Mouse (Mus musculus) midbrain, embryonic 14.5 days (tissue): ENCODE data around the gene Tmprss6. TPM values are rescaled to one million over a fixed set of nuclear protein-coding genes. Genes with fewer than 3 reads are reported as not detected.

Source experiments
- ATAC-seq: fragments of 200-750 bp; cut with Nextera tagmentation; 2 replicates; pipeline ENCODE4 v1.8.0; 2017; ENCODE audit warnings: moderate number of reproducible peaks, moderate library complexity; ENCODE audit not compliant: low FRiP score, low TSS enrichment
- DNase-seq: peaks from one replicate; pipeline ENCODE4 v3.0.0-alpha.2; 2015
- H3K27ac ChIP-seq: fragments of 300-500 bp; sonication (generic); replicated peaks from 2 replicates; pipeline ENCODE4 v1.5.1; 2014; ENCODE audit warnings: mild to moderate bottlenecking, low read depth, low read length, moderate library complexity
- H3K27me3 ChIP-seq: fragments of 300-500 bp; sonication (generic); 2 replicates; pipeline ENCODE4 v1.6.1; 2014; ENCODE audit warnings: low read length, control low read depth, mixed read lengths; ENCODE audit not compliant: control insufficient read depth, insufficient read depth
- H3K36me3 ChIP-seq: fragments of 300-500 bp; sonication (generic); 2 replicates; pipeline ENCODE4 v1.6.1; 2014; ENCODE audit warnings: low read length, control low read depth; ENCODE audit not compliant: control insufficient read depth, insufficient read depth
- H3K4me1 ChIP-seq: fragments of 300-500 bp; sonication (generic); 2 replicates; pipeline ENCODE4 v1.6.1; 2014; ENCODE audit warnings: mild to moderate bottlenecking, antibody characterized with exemption, low read length, control low read depth; ENCODE audit not compliant: control insufficient read depth, insufficient read depth
- H3K4me2 ChIP-seq: fragments of 300-500 bp; sonication (generic); 2 replicates; pipeline ENCODE4 v1.6.1; 2014; ENCODE audit warnings: mild to moderate bottlenecking, low read length, moderate library complexity
- H3K4me3 ChIP-seq: fragments of 300-500 bp; sonication (generic); replicated peaks from 2 replicates; pipeline ENCODE4 v1.5.1; 2014; ENCODE audit warnings: low read depth, low read length
- H3K9ac ChIP-seq: fragments of 300-500 bp; sonication (generic); replicated peaks from 2 replicates; pipeline ENCODE4 v1.6.1; 2014; ENCODE audit warnings: mild to moderate bottlenecking, low read length, moderate library complexity
- H3K9me3 ChIP-seq: fragments of 300-500 bp; sonication (generic); 2 replicates; pipeline ENCODE4 v1.6.1; 2016; ENCODE audit warnings: low read length, control low read depth, mixed read lengths; ENCODE audit not compliant: control insufficient read depth
- WGBS: fragments of 180-500 bp; shearing (Covaris S2); extraction: QIAGEN DNeasy Blood & Tissue Kit; methylation state at CpG from one replicate; pipeline ENCODE4 v1.1.7; 2014; 5-methylcytosine and 5-hydroxymethylcytosine counted together
- polyA plus RNA-seq: library from polyadenylated mRNA; unstranded; fragments of >200 nt; fragmentation: Nextera tagmentation; extraction: Ambion mirVana; gene quantifications from 2 replicates; pipeline ENCODE4 v1.2.1, GENCODE M21; 2014

Gene Tmprss6
- polyA plus RNA-seq, 1 experiment from 2014 or later: 0.43 TPM

DNA sequence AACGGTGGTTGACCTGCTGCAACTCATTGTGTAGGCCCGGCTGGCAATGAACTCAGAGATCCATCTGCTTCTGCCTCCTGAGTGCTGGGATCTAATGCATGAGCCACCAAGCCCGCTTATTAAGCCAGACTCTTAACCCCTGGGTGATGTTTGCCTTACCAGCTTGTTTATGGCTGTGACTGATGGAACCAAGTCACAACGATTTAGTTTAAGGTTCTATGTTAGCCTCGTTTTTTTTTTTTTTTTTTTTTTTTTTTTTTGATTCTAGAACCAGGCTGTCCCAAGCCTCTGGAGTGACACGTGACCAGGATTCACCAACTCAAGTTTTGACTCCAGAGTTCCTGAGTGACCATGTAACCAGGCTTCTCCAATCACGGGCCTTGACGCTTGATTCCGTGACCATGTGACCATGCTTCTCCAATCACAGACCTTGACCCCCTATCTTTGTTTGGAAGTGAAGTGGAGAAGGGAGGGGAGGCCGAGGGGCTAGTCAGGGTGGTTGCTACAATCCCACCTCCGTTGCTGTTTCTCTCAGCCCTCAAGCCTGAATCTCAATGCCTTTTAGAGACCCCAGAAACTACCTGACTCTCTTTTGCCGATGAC lies 41.0 kb upstream of the Tmprss6 start:
- peak; percentile 44 for DNase-seq

DNA sequence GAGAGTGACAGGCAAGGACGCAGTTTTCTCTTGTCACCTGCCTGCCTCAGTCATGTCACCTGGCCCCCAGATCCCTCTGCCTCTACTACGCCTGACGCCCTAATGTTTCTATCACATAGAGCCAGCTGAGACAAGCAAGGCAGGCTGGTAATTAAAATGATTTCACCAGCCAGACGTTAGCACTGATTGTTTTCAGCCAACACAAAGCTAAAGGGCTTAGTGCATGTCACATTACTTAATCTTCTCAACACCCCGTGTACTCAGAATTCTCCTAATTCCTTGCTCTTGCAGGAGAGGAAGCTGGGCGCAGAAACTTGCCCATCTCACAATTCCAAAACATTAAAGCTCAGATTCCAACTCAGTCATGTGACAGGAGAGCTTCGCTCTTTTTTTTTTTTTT lies 40.0 kb upstream of the Tmprss6 start:
- no peaks in the 10 kb centered on the region for H3K36me3 ChIP-seq
- no peak overlapping the region for H3K4me3 ChIP-seq
- H3K9ac ChIP-seq: no peak overlapping the region
- peaks cover 5% of the 10 kb centered on the region; the same call in 1 of the 2 replicates for H3K9me3 ChIP-seq
- WGBS: 55% methylated on average over 7 of the region's 7 CpGs
- DNase-seq (no peak), ATAC-seq (no peak)
- no peak overlapping the region for H3K4me2 ChIP-seq
- no peak overlapping the region for H3K27ac ChIP-seq
- peaks cover 7% of the 10 kb centered on the region for H3K4me1 ChIP-seq
- no peaks in the 10 kb centered on the region for H3K27me3 ChIP-seq

More for the DNA sequence above, 41.0 kb upstream of the Tmprss6 start:
- H3K36me3 ChIP-seq: no peaks in the 10 kb centered on the region
- no peak for ATAC-seq
- H3K9me3 ChIP-seq: peaks cover 5% of the 10 kb centered on the region; the same call in 1 of the 2 replicates
- H3K4me1 ChIP-seq: peaks cover 7% of the 10 kb centered on the region
- H3K27me3 ChIP-seq: no peaks in the 10 kb centered on the region
- WGBS: 46% methylated on average over 12 of the region's 12 CpGs
- H3K9ac ChIP-seq: 0 out of 2 replicates have a peak overlapping the region, but pooled peaks have one; percentile 31
- H3K4me2 ChIP-seq: no peak overlapping the region
- H3K27ac ChIP-seq: no peak overlapping the region
- H3K4me3 ChIP-seq: no peak overlapping the region

DNA sequence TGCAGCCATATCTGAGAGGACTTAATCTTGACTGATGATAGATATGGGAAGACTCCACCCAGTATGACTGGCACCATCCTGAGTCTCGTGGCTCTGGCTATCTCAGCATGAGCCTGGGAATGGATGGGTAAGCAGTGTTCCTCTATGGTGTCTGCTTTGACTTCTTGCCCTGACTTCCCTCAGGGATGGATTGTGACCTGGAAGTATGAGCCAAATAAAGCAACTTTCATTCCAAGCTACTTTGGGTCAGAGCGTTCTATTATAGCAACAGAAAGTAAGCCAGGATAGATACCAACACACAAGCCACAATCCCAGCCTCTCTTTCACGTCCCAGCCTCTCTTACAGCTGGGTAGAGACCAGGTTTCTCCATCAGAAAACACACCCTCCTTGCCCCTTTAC lies 37.1 kb upstream of the Tmprss6 start:
- Histone ChIP-seq H3K27ac (no peak overlapping the region), H3K4me3 (no peak overlapping the region), H3K4me2 (no peak overlapping the region), H3K9ac (no peak overlapping the region), H3K9me3 (peaks cover 5% of the 10 kb centered on the region; the same call in 1 of the 2 replicates), H3K27me3 (no peaks in the 10 kb centered on the region), H3K4me1 (peaks cover 7% of the 10 kb centered on the region), H3K36me3 (no peaks in the 10 kb centered on the region)
- ATAC-seq (no peak), DNase-seq (no peak)
- WGBS: 77% methylated on average over 3 of the region's 3 CpGs

DNA sequence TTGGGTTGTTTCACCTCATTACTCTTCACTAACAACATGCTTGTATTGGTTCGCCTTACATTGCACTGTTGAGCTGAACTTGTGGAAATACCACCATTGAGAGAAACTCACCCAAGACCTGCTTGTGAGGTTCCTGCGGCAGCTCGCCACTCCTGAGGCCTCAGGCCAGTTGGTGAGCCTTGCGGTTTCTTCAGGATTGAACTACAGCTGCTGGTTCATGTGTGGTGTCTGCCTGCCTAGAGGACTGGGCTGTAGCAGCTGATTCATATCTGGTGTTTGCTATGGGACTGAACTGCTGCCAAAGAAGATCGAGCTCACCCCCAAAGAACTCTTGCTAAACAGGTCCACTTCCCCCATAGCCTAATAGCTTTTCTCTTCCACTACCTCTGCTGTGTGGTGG lies 36.4 kb upstream of the Tmprss6 start:
- ATAC-seq (no peak), DNase-seq (no peak)
- 92% methylated on average over 5 of the region's 5 CpGs for WGBS
- H3K4me2 ChIP-seq: no peak overlapping the region
- no peak overlapping the region for H3K4me3 ChIP-seq
- peaks cover 5% of the 10 kb centered on the region; the same call in 1 of the 2 replicates for H3K9me3 ChIP-seq
- H3K9ac ChIP-seq: no peak overlapping the region
- no peaks in the 10 kb centered on the region for H3K36me3 ChIP-seq
- peaks cover 1% of the 10 kb centered on the region for H3K4me1 ChIP-seq
- no peak overlapping the region for H3K27ac ChIP-seq
- no peaks in the 10 kb centered on the region for H3K27me3 ChIP-seq

DNA sequence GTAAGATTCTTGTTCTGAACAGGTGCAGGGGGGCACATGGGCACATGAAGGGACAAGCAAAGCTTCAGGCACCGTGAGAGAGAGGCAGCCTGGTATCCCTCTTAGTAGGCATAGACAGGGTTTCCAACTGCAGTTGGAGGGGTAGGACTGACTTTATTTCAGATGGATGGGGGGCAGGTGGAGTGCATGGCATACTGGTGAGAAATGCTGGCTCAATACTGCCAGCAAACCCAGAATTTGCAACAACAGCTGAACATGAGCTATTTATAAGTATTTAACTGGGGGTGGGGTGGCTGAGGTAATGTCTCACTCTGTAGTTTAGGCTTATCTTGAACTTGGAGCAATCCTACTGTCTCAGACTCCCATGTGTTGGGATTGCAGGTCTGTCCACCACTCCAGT lies 35.6 kb upstream of the Tmprss6 start:
- 87% methylated on average over 1 of the region's 1 CpGs for WGBS
- H3K4me2 ChIP-seq: no peak overlapping the region
- no peaks in the 10 kb centered on the region for H3K36me3 ChIP-seq
- no peak overlapping the region for H3K27ac ChIP-seq
- no peaks in the 10 kb centered on the region for H3K27me3 ChIP-seq
- peaks cover 5% of the 10 kb centered on the region; the same call in 1 of the 2 replicates for H3K9me3 ChIP-seq
- no peaks in the 10 kb centered on the region for H3K4me1 ChIP-seq
- H3K9ac ChIP-seq: no peak overlapping the region
- DNase-seq: no peak
- no peak overlapping the region for H3K4me3 ChIP-seq
- ATAC-seq: no peak

DNA sequence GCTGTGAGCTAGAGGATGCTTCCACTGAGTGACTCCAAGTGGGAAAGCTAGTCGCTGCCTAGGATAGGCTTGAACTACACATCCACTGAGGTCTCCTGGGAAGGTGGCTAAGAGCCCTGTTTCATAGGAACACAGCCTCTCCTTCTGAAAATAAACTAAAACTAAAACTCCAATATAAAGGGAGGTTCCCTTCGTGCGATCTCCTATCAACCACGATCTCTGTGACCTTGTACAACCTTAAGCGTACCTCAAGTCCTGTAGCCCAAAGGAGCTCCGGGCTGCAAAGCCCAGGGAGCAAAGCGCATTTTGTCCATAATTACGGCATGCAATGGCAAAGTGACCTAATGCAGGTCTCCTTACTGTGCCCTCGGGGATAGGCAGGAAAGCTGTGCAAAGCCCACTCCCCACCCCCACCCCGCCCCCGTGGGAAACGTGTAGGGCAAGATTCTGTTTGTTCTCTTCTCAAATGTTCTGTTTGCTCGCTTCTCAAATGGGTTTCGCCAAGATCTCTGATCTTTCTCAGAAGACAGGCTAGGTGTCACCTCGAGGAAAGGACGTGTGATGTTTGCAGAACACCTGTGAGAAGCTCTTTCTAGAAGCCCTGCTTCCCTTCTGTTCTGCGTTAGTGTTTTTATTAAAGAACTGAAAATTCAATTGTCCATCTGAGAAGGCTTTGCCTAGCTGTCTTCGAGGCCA lies 34.2 kb upstream of the Tmprss6 start:
- DNase-seq (no peak), ATAC-seq (no peak)
- H3K9me3 ChIP-seq: peaks cover 5% of the 10 kb centered on the region; the same call in 1 of the 2 replicates
- no peaks in the 10 kb centered on the region for H3K36me3 ChIP-seq
- 87% methylated on average over 18 of the region's 18 CpGs for WGBS
- no peak overlapping the region for H3K27ac ChIP-seq
- H3K4me2 ChIP-seq: no peak overlapping the region
- no peak overlapping the region for H3K9ac ChIP-seq
- no peaks in the 10 kb centered on the region for H3K4me1 ChIP-seq
- no peak overlapping the region for H3K4me3 ChIP-seq
- no peaks in the 10 kb centered on the region for H3K27me3 ChIP-seq

DNA sequence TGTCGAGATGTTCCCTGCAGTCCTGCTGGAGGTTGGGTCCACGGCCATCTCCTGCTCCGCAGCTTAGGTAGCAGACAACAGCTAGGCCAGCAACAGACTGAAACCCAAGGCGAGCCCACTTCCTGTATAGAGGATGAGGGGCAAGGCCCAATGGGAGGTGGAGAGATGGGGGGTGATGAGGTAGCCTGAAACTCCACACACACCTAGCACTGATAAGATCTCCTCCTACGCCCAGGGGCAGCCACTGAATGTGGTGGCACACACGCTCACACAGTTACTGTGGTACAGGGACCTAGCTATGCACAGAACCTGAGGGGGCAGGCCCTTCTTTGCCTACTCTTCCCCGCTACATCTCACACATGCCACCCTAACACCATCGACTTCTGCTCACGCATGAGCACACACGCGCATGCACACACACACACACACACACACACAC lies 26.6 kb upstream of the Tmprss6 start, which contains the start of gene Il2rb:
Il2rb (minus strand) TSS at position 304 of the 439 bp plus-strand sequence.
- no peak within 1 kb of the TSS for H3K27ac ChIP-seq
- H3K9me3 ChIP-seq: no peaks in the 10 kb centered on the region
- no peak within 1 kb of the TSS for H3K9ac ChIP-seq
- no peaks in the 10 kb centered on the region for H3K36me3 ChIP-seq
- H3K4me2 ChIP-seq: no peak within 1 kb of the TSS
- H3K4me3 ChIP-seq: no peak within 1 kb of the TSS
- DNase-seq (no peak), ATAC-seq (no peak)
- 93% methylated on average over 11 of the region's 11 CpGs for WGBS
- no peaks in the 10 kb centered on the region for H3K4me1 ChIP-seq
- no peaks in the 10 kb centered on the region for H3K27me3 ChIP-seq

DNA sequence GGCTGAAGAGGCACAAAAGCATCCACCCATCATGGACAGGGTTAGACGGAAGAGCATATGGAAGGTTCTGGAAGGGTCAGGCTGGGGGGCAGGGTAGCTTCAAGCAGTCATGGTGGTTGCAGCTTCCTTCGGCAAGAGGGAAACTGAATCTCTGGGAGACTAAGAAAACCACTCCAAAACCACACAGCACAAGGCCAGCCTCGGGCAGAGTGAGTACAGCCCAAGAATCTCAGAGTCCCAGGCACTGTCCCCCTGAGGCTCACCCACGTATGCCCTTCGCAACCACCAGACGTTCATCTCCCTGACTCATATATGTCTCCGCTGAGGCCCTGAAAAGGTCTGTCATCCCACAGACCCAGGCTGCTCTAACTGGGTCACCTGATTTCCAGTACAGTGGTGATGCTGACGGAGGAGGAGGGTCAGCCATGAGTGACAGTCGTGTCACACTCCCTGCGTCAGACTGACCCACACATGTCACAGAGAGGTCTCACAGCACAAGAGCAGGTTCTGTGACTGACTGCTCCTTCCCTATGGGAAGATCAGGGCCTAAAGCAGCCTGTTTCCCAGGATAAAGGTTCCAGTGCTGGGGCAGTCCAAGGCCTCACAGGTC lies 25.1 kb upstream of the Tmprss6 start:
- WGBS: 85% methylated on average over 10 of the region's 10 CpGs
- Histone ChIP-seq H3K36me3 (no peaks in the 10 kb centered on the region), H3K27me3 (no peaks in the 10 kb centered on the region), H3K9ac (no peak overlapping the region), H3K4me2 (no peak overlapping the region), H3K4me1 (no peaks in the 10 kb centered on the region), H3K9me3 (no peaks in the 10 kb centered on the region), H3K4me3 (no peak overlapping the region), H3K27ac (no peak overlapping the region)
- no peak for ATAC-seq
- no peak for DNase-seq
